Mouse (Mus musculus) retina, adult 2 months (tissue): ENCODE results near the gene Tubgcp6.

ENCODE experiments used
- DNase-seq: peaks from one replicate; pipeline ENCODE4 v3.0.0-alpha.2; 2012; ENCODE audit warnings: low read depth, low spot score

The Tubgcp6 gene

DNA sequence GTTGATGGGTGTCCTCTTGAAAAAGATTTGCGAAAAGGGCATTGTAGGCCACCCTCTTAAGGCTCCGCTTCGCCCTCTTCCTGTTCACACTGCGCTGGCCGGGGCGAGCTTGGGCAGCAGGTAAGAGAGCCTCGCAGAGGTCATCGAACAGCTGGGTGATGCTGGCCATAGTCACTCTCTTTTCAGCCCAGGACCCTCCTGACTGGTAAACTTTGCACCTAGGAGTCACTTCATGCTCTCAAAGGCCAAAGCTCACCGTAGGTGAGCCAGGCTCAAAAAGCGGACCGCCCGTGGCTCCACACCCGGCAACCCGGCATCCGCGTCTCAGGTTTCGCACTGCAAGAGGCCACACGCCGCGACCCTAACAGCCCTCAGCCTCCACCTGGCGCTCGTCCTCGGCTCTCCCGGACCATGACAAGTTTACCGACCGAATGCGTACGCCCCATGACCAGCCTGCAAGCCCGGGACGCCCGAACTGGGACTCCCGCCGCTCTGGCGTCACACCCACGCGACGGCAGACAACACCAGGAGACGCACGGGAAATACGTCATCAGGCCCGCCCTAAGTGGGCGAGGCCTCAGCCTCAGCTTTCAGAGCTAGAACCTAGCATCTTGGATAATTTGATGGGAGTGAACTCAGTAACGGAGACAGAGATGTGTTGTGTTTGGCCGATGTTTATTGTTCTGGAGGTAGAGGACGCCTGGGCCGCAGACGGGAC lies at the start of gene Tubgcp6:
Tubgcp6 (minus strand) TSS at position 464 of the 718 bp plus-strand sequence.
- peak; percentile 90 for DNase-seq

DNA sequence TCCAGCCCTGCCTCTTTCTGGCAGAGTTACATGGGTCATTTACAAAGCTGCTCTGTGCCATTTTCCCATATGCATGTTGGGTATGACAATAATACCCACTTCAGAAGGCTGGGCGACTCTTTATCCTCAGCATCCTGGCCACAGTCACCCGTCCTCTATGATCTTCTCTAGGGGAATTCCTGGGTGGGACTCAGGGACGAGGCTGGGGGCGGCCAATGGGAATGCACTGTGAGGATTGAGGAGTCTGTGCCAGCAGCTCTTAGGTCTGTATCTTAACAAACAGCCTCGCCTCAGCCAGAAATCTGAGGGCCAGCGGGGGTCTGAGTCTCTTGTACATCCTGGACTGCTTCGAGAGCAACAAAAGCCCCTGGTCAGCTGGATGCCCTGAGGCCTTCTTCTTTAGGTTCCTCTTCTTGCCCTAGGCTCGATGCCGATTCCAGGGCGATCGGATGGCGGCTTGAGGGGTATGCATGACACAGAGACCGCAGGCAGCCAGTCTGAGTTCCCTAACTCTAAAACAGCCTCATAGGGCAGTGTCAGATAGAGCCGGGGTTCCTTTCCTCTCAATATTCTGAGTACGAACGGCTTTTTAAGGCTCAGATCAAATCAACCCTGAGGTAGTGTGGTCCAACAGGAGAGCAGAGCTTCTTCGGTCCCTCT lies 49.5 kb upstream of the Tubgcp6 start:
- DNase-seq = no peak

DNA sequence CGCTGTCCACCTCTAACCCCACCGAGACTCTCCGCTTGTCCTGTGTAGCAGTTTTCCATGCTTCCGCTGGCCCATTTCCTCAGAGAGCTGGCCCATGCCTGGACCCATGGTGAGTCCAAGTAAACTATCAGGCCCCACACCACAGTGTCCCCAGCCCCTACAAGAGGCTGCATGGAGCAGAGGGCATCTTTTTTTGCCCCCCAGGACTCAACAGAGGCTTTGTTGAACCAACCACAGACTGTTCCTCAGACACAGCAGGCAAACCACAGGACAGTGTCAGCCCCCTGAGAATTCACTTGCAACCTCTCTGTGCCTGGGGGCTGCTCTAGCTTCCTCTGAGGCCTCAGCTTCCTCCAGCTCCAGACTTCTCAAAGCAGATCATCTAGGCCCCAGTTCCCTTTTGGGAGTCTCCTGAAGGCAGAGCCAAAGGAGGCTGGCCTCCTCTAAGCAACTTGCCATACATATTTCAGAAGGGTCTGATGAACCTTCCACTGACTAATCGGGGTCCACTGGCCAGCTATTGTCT lies 48.7 kb upstream of the Tubgcp6 start:
- DNase-seq = no peak

DNA sequence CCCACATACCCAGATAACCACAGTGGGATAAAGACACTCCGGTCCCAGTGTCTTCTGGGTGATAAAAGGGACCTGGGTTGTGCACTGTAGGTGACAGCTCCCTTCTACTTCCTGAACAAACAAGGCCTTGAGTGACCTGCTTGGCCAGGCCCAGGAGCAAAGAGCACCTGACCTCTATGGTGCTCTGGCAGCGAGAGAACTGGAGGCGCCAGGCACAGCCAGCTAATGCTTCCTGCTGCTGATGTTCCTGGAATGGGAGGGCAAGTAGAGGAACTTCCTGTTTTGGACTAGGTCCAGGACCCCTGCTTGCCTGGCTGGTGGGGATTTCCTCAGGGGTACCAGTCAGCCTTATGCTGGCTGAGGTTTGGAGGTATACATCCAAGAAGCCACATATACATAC lies 47.2 kb upstream of the Tubgcp6 start:
- no peak for DNase-seq

DNA sequence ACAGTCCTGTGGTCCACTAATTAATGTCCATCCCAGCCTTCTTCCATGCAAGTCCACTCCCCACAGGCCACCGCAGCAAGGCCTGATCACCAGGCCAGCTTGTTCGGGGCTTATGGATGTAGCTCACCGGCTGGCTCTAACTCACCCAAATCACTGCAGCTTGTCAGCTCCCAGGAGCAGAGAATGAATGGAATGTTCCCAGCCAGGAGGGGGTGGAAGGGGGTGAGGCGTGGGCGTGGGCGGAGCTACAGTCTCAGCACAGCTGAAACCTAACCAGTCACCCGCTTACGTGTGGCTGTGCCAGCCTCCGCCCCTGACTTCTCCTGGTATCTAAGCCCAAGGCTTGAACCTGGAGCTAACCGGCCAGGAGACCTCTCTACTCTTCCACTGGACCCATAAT lies 46.5 kb upstream of the Tubgcp6 start:
- no peak for DNase-seq

DNA sequence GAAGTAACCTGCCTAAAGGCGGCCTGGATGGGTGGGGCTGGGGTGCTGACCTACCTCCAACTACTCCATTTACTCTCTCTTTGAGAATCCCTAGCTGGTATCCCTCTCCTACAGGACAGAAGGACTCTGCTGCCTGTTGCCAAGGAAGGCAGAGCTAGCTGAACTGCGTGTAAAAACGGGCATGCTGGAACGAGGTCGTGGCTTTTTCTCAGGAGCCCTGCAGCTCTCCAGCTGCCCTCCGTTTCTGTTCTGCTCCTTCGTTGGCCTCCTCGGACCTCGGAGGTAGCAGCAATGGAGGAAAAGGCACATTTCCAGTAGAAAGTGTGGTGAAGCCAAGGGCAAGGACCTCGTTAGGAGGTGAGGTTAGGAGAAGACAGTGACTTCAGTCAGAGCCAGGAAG lies 46.0 kb upstream of the Tubgcp6 start:
- no peak for DNase-seq

DNA sequence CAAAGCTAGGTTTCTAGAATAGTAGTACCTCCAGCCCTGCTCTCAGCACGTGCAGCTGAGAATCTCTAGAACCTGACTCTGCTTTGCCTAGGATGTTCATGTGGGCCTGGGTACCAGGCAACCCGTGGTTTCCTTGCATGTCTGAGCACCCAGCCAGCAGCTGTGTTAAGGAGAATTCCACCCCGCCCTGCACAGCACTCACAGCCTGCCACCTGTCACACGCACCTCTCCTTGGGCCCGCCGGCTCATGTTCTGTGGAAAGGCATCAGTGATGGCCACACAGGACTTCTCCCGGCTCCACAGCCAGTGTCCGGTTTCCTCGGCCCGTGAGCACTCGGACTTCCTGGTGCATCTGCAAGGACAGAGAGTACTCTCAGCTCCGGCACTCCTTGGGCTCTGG lies 42.6 kb upstream of the Tubgcp6 start:
- no peak for DNase-seq

DNA sequence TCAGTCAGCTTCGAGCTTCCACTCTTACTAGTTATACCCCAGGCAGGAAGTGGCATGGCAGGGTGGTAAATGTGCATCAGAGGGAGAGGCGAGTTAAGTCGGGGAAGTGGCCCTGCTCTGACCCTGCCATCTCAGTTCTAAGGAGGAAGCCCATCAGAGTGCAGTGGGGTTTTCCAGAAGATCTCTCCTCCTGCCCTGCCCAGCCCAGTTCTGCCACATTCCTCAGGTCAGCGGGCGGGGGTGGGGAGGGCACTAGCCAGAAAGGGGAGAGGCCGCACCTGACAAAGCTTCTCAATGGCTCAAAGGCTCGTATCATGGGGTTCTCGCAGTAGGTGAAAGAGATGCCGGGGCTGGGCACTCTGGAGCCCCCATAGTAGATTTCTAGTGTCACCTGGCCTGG lies 38.5 kb upstream of the Tubgcp6 start:
- no peak for DNase-seq

DNA sequence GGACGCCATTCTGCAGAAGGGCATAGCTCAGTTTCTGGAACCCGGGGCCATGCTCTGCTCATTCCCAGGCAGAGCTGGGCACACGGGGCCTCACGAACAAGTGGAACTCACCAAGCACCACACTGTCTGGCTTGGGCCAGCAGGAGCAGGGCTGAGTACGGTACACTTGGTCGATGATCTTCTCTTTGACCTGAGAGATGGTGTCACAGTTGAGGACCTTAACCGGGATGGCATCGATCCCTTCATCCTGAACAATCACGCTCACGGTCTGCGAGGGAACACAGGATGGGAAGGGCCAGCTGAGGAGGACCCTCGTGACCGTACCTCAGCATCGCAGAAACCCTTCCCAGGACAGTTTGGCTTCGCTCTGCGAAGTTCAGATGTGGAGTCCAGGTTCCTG lies 35.6 kb upstream of the Tubgcp6 start:
- no peak for DNase-seq

DNA sequence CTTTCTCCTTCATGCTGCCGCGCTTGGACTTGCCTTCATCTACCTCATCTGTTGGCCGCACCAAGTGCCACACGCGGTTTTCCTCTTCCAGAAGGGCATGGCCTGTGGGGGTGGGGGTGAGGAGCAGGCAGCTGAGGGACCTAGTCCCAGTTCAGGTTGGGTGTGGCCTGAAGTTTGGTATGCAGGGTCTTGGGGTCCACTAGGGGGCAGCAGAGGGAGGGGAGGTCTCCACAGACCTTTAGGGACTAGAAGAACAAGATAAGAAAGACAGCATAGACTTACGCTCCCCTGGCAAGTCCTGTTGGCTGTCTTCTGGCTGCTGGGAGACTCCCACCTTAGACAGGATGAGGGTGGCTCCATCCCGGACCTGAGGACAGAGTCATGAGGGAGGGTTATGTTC lies 35.0 kb upstream of the Tubgcp6 start:
- DNase-seq = no peak

DNA sequence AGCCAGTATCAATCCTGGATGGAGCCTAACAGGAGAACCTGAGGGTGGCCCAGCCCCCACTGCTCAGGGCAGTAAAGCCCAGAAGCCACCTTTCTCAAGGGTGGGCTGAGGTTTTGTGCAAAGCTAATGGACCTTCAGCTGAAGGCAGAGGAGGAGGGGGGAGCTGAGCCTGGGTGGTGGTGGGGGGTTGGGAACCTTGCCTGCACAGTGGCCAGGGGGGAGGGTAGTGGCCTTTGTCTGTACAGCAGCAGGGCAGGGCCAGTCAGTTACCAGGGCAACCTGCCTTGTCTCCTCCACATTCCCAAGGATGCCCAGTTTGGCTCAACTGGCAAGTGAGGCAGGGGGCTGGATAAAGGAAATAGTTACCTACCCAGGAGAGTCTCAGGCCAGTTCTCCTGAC lies 29.4 kb upstream of the Tubgcp6 start:
- no peak for DNase-seq

DNA sequence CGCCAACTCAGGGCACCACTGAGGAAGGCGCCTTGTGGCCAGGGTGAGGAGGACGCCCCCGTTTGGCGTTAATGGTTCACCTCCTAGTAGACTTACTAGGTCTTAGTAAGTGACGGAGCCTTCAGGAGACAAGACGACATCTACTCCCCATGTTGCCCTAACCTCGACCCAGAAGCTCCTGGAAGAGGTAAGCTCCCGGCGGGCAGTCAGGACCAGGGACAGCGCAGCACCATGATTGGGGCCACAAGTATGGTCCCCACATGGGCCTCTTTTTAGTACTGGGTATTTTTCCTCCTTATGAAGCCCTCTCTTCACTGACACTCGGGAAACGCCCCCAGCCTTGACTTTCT lies 27.1 kb upstream of the Tubgcp6 start:
- no peak for DNase-seq

DNA sequence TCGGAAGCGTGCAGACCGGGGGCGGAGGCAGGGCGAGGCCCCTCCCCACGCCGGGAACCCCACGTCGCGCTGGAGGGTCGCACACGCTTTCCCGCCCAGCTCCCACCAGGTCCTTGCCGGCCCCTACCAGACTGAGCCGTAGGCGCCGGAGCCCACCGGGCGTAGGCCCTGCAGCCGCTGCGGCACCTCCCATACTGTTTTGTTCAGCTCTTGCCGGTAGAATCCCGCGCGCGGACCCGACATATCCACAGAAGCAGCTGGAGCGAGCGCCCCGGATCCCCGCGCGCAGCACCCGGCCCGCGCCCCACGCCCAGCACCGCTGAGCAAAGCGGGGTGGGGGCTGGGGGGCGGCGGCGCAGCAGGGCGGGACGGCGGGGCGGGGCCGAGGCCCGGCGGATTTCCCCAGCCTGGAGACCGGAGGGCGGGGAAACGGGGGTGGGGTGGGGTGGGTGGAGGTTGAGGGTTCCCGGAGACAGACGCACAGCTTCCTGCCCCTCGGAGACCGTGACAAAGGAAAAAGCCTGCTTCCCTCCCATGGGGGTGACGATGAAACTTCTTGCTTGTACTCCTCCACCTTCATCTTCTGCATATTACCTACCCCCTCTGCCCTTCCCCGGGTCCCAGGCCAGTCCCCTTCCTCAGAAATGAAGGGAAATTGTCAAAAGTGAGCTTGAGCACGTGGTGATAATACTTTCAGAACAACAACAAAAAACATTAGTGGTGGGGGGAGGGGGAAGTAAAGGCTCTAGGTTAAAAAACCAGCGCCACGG lies 26.5 kb upstream of the Tubgcp6 start, which contains the start of gene Mapk11:
Mapk11 (minus strand) TSS at position 358 of the 770 bp plus-strand sequence.
- no peak for DNase-seq

DNA sequence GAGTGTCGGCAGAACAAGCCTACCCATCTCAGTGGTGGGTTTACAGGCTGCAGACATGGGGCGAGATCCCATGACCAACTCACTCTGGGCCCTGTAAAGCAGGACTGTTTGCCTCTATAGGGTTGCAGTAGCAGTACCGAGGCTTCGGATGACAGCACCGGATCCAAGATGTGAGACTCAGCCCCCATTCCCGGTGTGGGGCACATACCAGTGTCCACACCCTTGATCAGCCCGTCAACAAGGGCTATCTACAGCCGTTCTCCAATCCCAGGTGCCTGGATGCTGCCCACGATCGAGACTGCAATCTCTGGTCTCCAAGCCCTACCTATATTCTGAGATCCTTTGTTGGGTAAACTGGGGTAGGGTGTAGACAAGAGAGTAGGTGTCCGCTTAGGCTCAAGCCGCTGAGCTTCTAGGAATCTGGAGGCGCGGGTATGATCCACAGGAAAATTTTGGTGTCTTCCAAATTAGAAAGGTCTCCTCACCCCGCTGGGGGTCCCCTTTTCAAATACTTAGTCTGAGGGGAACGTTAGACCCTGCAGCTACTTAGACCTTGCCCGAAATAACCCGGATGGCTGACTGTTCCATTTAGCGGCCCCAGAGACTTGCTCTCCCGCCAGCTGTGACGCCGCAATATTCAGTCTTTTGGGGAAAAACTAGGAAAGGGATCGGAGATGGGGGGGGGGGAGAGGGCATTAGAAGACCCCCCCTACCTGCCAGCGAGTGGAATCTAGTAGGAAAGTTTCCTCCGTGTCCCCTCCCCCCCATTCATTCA lies 25.8 kb upstream of the Tubgcp6 start:
- no peak for DNase-seq

DNA sequence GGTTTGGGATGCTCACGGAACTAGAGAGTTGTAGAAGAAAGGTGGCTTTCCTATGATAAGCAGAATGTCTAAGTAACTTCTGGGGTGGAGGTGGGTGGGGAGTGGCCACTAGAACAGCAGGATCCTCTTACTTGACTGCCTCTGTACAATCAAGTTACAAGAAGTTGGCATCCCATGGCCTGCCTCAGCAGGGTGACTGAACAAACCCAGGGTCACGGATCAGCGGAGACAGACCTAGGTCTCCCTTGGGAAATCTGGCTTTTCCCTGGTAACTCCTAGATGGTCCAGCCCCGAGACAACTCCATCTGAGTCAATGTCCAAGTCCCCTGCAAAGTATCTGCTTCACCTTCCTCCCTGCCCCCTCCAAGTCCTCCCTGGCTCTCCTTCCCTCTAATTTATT lies 25.0 kb upstream of the Tubgcp6 start:
- no peak for DNase-seq

DNA sequence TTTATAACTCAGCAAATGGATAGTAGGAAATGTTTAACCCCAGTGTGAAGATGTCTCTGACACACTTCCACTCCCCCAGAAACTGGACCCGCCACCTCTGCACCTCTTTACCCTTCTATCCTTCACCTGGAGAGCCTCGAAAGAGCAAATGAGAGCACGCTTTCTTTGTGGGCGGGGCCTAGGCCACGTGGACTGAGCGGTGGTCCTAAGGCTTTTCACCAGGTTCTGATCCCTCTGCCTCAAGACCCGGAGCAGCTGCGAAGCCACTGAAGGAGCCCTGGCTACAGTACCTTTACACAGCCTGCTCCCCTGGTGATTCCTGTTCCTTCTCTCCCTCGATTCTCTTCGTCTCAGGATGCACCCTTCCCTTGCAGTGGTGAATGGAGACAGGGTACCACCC lies 24.5 kb upstream of the Tubgcp6 start:
- no peak for DNase-seq

DNA sequence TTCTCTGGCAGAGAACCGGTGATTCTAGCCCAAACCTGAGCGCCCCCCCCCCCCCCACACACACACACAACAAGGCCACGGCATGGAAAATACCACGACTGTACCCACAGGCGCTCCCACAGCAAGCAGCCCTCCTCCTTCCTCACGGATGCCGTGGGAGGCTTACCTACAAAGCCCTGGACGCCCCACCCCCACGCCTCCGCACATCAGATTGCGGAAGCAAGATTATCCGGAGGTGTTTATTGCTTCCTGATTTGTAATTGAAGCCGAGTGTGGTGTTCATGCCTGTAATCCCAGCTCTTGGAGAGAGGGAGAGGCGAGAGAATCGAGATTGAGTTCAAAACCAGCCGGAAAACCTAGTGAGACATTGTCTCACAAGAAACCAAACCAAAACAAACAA lies 24.1 kb upstream of the Tubgcp6 start:
- DNase-seq = no peak

DNA sequence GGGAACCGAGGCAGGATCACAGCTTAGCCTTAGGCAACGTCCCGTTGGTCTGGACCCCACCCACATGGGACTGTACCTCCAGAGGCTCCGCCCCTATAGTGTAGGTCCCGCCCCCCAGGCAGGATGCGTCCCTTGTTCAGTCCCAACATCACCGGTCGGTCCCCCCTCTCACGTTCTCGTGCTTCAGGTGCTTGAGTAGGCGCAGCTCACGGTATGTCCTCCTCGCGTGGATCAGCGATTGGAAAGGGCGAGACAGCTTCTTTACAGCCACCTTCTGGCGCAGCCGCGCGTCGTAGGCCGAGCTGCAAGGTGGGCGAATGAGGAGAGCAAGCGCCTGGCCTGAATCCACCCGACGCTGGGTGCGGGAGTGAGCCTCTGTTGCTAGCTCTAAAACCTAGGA lies 23.6 kb upstream of the Tubgcp6 start:
- DNase-seq = no peak

DNA sequence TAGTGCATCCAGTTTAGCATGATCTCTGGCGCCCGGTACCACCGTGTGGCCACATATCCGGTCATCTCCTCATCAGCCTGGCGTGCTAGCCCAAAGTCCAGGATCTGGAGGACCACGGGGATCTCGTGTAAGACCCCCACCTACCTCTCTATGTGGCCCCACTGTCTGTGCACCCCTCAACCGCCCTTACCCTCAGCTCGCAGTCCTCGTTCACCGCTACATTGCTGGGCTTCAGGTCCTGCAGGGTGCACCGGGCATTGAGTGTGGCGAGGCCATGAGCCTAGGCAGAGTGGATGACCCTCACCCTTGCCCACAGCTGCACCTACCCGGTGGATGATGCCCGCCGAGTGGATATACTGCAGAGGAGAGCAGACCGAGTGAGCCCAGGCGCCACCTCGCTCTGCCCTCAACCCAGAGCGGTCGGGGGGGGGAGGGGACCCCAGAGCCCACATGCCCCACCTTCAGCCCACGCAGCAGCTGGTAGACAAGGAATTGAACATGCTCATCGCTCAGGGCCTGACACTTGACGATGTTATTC lies 23.0 kb upstream of the Tubgcp6 start:
- DNase-seq = no peak

DNA sequence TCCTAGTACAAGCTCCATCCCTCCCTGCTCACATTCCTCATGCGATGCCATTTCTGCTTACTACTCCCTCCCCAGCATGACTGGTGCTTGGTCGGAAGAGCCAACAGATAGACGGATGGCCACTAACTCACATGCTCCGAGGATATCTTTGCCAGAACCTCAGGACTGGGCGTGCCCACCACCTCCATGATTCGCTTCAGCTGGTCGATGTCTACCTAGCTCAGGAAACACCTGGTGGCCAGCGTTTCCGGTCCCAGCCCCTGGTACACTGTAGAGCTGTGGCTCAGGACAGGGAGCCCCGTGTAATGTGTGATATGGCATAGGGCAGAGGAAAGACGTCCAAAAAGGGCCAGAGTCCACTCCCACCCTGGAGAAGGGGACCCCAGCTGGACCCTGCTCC lies 22.1 kb upstream of the Tubgcp6 start:
- DNase-seq = no peak

DNA sequence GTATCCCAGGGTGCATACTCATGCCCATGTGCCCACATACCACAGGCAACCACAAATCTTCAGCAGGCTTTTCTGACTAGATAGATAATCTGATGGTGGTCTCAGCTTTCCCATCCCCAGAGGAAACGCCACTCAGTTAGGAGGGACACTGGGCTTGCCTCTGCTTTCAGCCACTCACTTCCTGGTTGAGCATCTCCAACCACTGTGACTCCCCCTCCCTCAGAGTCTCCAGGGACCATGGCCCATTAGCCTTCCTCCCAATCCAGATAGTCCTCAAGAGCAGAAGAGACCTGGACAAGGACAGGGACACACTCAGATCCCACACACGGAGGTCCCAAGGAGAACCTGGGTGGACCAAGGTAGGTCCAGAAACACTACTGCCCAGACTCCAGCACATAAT lies 20.2 kb upstream of the Tubgcp6 start:
- no peak for DNase-seq

DNA sequence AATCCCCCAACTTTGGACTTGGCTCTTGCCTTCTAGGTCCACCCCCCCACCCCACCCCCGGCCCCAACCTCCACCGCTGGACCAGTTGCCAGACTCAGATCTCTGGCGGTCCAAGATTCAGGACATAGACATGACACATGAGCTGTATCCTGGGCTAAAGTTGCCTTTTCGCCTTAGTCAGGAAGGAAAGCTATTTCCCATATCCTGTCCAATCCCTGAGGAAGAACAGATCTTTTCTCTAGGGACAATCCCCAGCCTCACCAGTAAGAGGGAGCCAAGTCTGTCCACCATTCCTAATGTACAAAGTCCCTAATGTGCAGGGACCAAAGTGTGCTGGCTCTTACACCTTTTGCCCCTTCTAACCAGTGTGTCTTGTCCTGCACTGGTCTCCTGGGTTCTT lies 19.0 kb upstream of the Tubgcp6 start:
- DNase-seq = no peak
